Mouse (Mus musculus) layer of hippocampus, postnatal 14 days (tissue): ENCODE results near the gene Fbxw16. TPM values are rescaled to one million over a fixed set of nuclear protein-coding genes. Genes with fewer than 3 reads are reported as not detected.
"Not testable (repeated sequence)": the region's sequence is repeated elsewhere in the genome, so short reads cannot be mapped to it uniquely, and the experiment has no call there.

Experiments
- DNase-seq, 2 experiments: peaks; one replicate each; pipeline ENCODE4 v3.0.0; 2021 to 2022; ENCODE audit warnings: low spot score in 2 of 2, mixed read lengths in 1 of 2
- long read RNA-seq, 2 experiments: library from polyadenylated mRNA; stranded (forward); transcript quantifications; one replicate each; pipeline ENCODE4 v2.0.0; 2021
- total RNA-seq, 2 experiments: library from RNA; stranded (reverse); gene quantifications; 2 replicates each; pipeline ENCODE4 v1.2.3; 2021

Fbxw16 gene
- total RNA-seq = not detected
- long read RNA-seq, experiment 1 = 0 reads
- long read RNA-seq, experiment 2 = 0 reads

DNA sequence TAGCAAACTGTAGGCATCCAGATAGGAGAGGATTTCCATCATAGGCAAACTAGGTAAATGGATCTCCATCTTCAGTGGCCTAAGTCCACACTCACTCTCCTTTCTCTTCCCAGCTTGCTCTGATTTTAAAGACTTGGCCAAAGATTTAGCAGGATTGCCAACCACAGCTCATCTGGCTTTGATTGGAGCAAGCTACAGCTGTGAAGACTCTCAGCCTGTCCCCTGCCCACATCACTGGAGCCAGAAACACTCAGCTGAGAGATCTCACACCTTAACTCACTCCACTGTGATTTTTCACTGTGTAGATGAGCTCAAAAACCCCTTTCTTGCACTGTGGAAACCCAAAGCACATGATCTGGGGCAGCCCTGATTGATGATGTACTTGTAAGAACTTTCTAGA, at the start of gene Fbxw16:
Fbxw16 (minus strand) TSS at position 101 of the 400 bp plus-strand sequence.
- no peak for DNase-seq

GRCm38 (mm10) chr9:109495775-109496174, 46.8 kb upstream of the Fbxw16 start, which contains the start of gene Fbxw19:
Gene Fbxw19 (minus strand): TSS chr9:109495875.
- DNase-seq = not testable (repeated sequence)

DNA sequence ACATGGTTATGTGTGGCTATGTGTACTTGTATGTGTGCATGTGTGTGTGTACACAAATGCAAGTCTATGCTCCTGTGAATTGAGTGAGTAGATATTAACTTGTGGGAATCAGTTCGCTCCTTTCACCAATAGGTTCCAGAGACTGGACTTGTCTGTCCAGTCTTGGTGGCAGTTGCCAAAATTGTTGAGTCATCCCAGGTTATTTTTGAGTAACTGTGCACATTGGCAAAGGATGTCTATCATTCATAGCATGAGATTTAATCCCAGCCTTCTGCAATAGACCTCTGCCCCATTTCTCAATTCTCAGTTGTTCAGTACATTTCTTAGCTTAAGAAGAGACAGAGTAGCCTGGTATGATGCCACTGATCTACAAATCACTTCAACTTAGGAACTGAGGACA, 16.0 kb downstream of the Fbxw16 start:
- no peak for DNase-seq

DNA sequence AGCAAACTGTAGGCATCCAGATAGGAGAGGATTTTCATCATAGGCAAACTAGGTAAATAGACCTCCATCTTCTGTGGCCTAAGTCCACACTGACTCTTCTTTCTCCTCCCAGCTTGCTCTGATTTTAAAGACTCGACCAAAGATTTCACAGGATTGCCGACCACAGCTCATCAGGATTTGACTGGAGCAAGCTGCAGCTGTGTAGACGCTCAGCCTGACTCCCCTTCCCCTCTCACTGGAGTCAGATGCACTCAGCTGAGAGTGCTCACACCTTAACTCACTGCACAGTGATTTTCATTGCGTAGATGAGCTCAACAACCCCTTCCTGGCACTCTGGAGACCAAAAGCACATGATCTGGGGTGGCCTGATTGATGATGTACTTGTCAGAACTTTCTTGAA, 44.7 kb downstream of the Fbxw16 start, which contains the start of gene Fbxw22:
Fbxw22 (minus strand) TSS at position 101 of the 400 bp plus-strand sequence.
- not testable (repeated sequence) for DNase-seq

Other genes starting within 250 kb of the Fbxw16 start
- not detected for gene Fbxw20, start 214.4 kb downstream of the Fbxw16 start, total RNA-seq
- gene Fbxw14, start 161.5 kb downstream of the Fbxw16 start, total RNA-seq = not detected
- gene Fbxw28, start 109.5 kb downstream of the Fbxw16 start, total RNA-seq = not detected
- not detected for gene Fbxw22, start 44.8 kb downstream of the Fbxw16 start, total RNA-seq
- not detected for gene Fbxw19, start 46.7 kb upstream of the Fbxw16 start, total RNA-seq
- not detected for gene Fbxw15, start 119.1 kb upstream of the Fbxw16 start, total RNA-seq
- gene Fbxw24, start 176.9 kb upstream of the Fbxw16 start, total RNA-seq = not detected
- not detected for gene Fbxw25, start 215.5 kb upstream of the Fbxw16 start, total RNA-seq